In the genomic region with DNA sequence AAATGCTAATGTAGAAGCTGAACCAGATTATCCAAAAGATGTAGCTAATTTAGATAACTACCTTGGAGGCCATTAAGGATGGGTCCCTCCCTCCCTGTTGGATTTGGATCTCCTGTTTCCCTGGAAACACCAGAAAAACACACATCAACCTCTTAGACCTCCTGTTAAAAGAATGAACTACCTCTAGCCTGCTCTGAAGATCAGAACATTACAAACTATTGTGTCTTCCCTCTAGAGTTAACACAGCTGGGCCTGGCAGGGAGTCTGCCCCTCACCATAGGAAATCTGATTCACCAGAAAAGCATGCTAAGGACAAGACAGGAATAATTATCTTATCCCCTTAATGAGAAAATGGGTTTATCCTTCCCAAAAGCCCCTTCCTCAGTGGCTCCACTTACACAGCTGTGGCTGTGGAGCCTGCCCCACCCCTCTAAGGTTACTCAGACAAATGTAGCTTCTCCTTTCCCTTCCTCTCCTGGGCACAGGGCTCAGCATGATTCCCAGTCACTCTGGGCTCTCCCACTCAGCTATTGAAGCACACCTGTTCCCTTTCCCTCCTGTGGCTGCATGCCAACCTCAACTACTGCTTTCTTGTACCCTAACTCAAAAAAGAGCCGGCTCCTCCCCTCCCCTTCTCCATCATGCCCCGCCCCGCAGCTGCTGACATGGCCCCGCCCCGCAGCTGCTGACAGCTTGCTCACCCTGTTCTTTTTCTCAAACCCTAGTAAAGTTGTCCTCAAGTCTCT, we compare ENCODE assay signal across 9 mouse cellular contexts.
A peak's percentile ranks its signal among the peaks of the same experiment; 100 is the strongest.
DNase-seq lines count a peak whose midpoint lies in the region; ATAC-seq lines count a peak whose summit lies in the region.
"Had no signal": no experiment of that assay in that cellular context is flagged by ENCODE, and none has a peak within 500 bp of the region (broad histone marks: within the 10 kb centered on the region; RNA-seq: fewer than 3 reads in every experiment).

No protein-coding gene starts in this region.

- WGBS in heart, embryonic 13.5 days: 13% methylated on average over 5 of the region's 5 CpGs
- WGBS in hindbrain, embryonic 10.5 days: 7% methylated on average over 5 of the region's 5 CpGs
- 9% methylated on average over 5 of the region's 5 CpGs for WGBS in midbrain, embryonic 15.5 days

- H3K27me3 ChIP-seq in heart, embryonic 13.5 days (replicated peaks): no peaks in the 10 kb centered on the region
- H3K27me3 ChIP-seq in hindbrain, embryonic 10.5 days (ENCODE audit: insufficient read depth, poor library complexity, severe bottlenecking): no peaks in the 10 kb centered on the region
- no peaks in the 10 kb centered on the region for H3K27me3 ChIP-seq in midbrain, embryonic 15.5 days (replicated peaks)

- H3K4me2 ChIP-seq in heart, embryonic 13.5 days: peak overlapping the region; percentile 24
- H3K4me2 ChIP-seq in midbrain, embryonic 15.5 days: no peak overlapping the region

- no peak for ATAC-seq in heart, embryonic 13.5 days (ENCODE audit: extremely low read depth, insufficient number of reproducible peaks, low FRiP score, low TSS enrichment)
- ATAC-seq in midbrain, embryonic 15.5 days (replicated peaks): no peak

- no peak overlapping the region for H3K9ac ChIP-seq in heart, embryonic 13.5 days
- H3K9ac ChIP-seq in midbrain, embryonic 15.5 days: no peak overlapping the region

- H3K36me3 ChIP-seq in heart, embryonic 13.5 days: no peaks in the 10 kb centered on the region
- H3K36me3 ChIP-seq in hindbrain, embryonic 10.5 days: peaks cover 3% of the 10 kb centered on the region; the same call in 1 of the 2 replicates
- H3K36me3 ChIP-seq in midbrain, embryonic 15.5 days (replicated peaks): no peaks in the 10 kb centered on the region
- H3K36me3 ChIP-seq: G1E had no signal

- no peak for DNase-seq in heart, postnatal 4 days
- peak; percentile 29 for DNase-seq in ZHBTc4 (ENCODE audit: low read depth, low spot score)
- DNase-seq in hindbrain, embryonic 10.5 days (ENCODE audit: low spot score): peak; percentile 27
- peak; percentile 90 for DNase-seq in thymus, postnatal 4 days
- no peak for DNase-seq in urinary bladder, postnatal 10 days (ENCODE audit: low spot score)
- no peak for DNase-seq in ovary, postnatal 10 days (ENCODE audit: low spot score)

- no peak overlapping the region for H3K4me3 ChIP-seq in heart, embryonic 13.5 days
- H3K4me3 ChIP-seq in hindbrain, embryonic 10.5 days: no peak overlapping the region
- H3K4me3 ChIP-seq in midbrain, embryonic 15.5 days: no peak overlapping the region

- no peak overlapping the region for H3K27ac ChIP-seq in heart, embryonic 13.5 days (replicated peaks)
- 0 out of 2 replicates have a peak overlapping the region, but pooled peaks have one; percentile 40 for H3K27ac ChIP-seq in hindbrain, embryonic 10.5 days
- 0 out of 2 replicates have a peak overlapping the region, but pooled peaks have one; percentile 18 for H3K27ac ChIP-seq in midbrain, embryonic 15.5 days

- peaks cover 19% of the 10 kb centered on the region for H3K4me1 ChIP-seq in heart, embryonic 13.5 days
- peaks cover 19% of the 10 kb centered on the region for H3K4me1 ChIP-seq in hindbrain, embryonic 10.5 days (replicated peaks)
- peaks cover 22% of the 10 kb centered on the region for H3K4me1 ChIP-seq in midbrain, embryonic 15.5 days

- H3K9me3 ChIP-seq in heart, embryonic 13.5 days: no peaks in the 10 kb centered on the region
- H3K9me3 ChIP-seq in hindbrain, embryonic 10.5 days: peaks cover 2% of the 10 kb centered on the region; the same call in 1 of the 2 replicates
- no peaks in the 10 kb centered on the region for H3K9me3 ChIP-seq in midbrain, embryonic 15.5 days
- H3K9me3 ChIP-seq: G1E had no signal

Comparison
In these comparisons a context has a peak if more than half of its experiments do, and no peak if none do; other contexts are left out.
1. DNase-seq: peak in ZHBTc4 (single experiment), hindbrain, embryonic 10.5 days (single experiment) and thymus, postnatal 4 days (single experiment); none in heart, postnatal 4 days (single experiment), urinary bladder, postnatal 10 days (single experiment) and ovary, postnatal 10 days (single experiment).